8 mouse cellular contexts compared by ENCODE assay signal in genomic region chr6:115544442-115544970, GRCm38 (mm10). TPM values are rescaled to one million over a fixed set of nuclear protein-coding genes. Genes with fewer than 3 reads are reported as not detected.
DNase-seq lines count a peak whose midpoint lies in the region; ATAC-seq lines count a peak whose summit lies in the region.

Gene Tsen2, plus strand, starts transcription at chr6:115544664.

- H3K4me2 ChIP-seq in heart, embryonic 14.5 days (ENCODE audit: low read length): peak within 1 kb of the TSS; percentile 80
- H3K4me2 ChIP-seq in liver, embryonic 13.5 days: peak within 1 kb of the TSS; percentile 89
- H3K4me2 ChIP-seq in stomach, embryonic 16.5 days (ENCODE audit: low read depth, low read length): peak within 1 kb of the TSS; percentile 75

- peak; percentile 82 for ATAC-seq in heart, embryonic 14.5 days (ENCODE audit: insufficient number of reproducible peaks, insufficient read depth, low FRiP score, low read depth)
- ATAC-seq in liver, embryonic 13.5 days (ENCODE audit: low read depth): peak; percentile 91
- peak; percentile 92 for ATAC-seq in stomach, embryonic 16.5 days (ENCODE audit: insufficient read depth, low FRiP score)

- no peaks in the 10 kb centered on the region for H3K27me3 ChIP-seq in heart, embryonic 14.5 days (ENCODE audit: control insufficient read depth, insufficient read depth, low read length)
- no peaks in the 10 kb centered on the region for H3K27me3 ChIP-seq in liver, embryonic 13.5 days
- H3K27me3 ChIP-seq in stomach, embryonic 16.5 days (ENCODE audit: control insufficient read depth, insufficient read depth, low read length): no peaks in the 10 kb centered on the region

- peaks cover 20% of the 10 kb centered on the region for H3K36me3 ChIP-seq in heart, embryonic 14.5 days (ENCODE audit: control insufficient read depth, insufficient read depth, low read length)
- peaks cover 13% of the 10 kb centered on the region for H3K36me3 ChIP-seq in liver, embryonic 13.5 days
- 0 out of 2 replicates have a peak, but pooled peaks cover 3% of the 10 kb centered on the region for H3K36me3 ChIP-seq in stomach, embryonic 16.5 days (ENCODE audit: control insufficient read depth, insufficient read depth, low read length)

- H3K9ac ChIP-seq in heart, embryonic 14.5 days (ENCODE audit: low read length): peak within 1 kb of the TSS; percentile 84
- peak within 1 kb of the TSS; percentile 85 for H3K9ac ChIP-seq in liver, embryonic 13.5 days
- peak within 1 kb of the TSS; percentile 93 for H3K9ac ChIP-seq in stomach, embryonic 16.5 days (ENCODE audit: low read length)

- no peaks in the 10 kb centered on the region; the same call in 1 of the 2 replicates for H3K4me1 ChIP-seq in brown adipose tissue, adult 24 weeks (ENCODE audit: control insufficient read depth, insufficient read depth, insufficient read length, low read length)
- H3K4me1 ChIP-seq in heart, embryonic 14.5 days (ENCODE audit: control insufficient read depth in 2 of 2, insufficient read depth in 2 of 2, low read length in 2 of 2): peaks cover 3 to 4% of the 10 kb centered on the region in 2 experiments
- peaks cover 67% of the 10 kb centered on the region for H3K4me1 ChIP-seq in liver, embryonic 13.5 days (replicated peaks)
- H3K4me1 ChIP-seq in stomach, embryonic 16.5 days (ENCODE audit: control insufficient read depth, insufficient read depth, low read length): peaks cover 12% of the 10 kb centered on the region

- under 1% methylated on average over 37 of the region's 38 CpGs for WGBS in heart, embryonic 14.5 days
- WGBS in liver, embryonic 13.5 days (ENCODE audit: insufficient replicate concordance): under 1% methylated on average over 38 of the region's 38 CpGs
- WGBS in stomach, embryonic 16.5 days: under 1% methylated on average over 38 of the region's 38 CpGs

- peak; percentile 98 for DNase-seq in CD4-positive, CD25-positive, alpha-beta regulatory T cell, adult 2 months (ENCODE audit: low read depth, low spot score)
- DNase-seq in fibroblast of lung, adult 2 months (ENCODE audit: low read depth): peak; percentile 88
- DNase-seq in kidney, postnatal 14 days: peak; percentile 98
- DNase-seq in liver, embryonic 13.5 days: peak; percentile 94
- peak; percentile 99 for DNase-seq in neural tube, embryonic 10.5 days (ENCODE audit: extremely low spot score, low spot score)

- peak within 1 kb of the TSS; percentile 72 for H3K27ac ChIP-seq in brown adipose tissue, adult 24 weeks (replicated peaks; ENCODE audit: low read depth, low read length)
- peak within 1 kb of the TSS; percentile 67 to 70 for H3K27ac ChIP-seq in heart, embryonic 14.5 days (replicated peaks in 1 of 2; ENCODE audit: control insufficient read depth in 1 of 2, insufficient read depth in 1 of 2, low read depth in 2 of 2, low read length in 2 of 2)
- peak within 1 kb of the TSS; percentile 85 for H3K27ac ChIP-seq in liver, embryonic 13.5 days
- peak within 1 kb of the TSS; percentile 76 for H3K27ac ChIP-seq in stomach, embryonic 16.5 days (ENCODE audit: low read length)

- peak within 1 kb of the TSS; percentile 85 for H3K4me3 ChIP-seq in brown adipose tissue, adult 24 weeks (ENCODE audit: insufficient read depth, low read depth, low read length)
- H3K4me3 ChIP-seq in heart, embryonic 14.5 days (ENCODE audit: control insufficient read depth in 1 of 2, insufficient read depth in 1 of 2, low read depth in 1 of 2, low read length in 2 of 2): peak within 1 kb of the TSS; percentile 67 to 88
- peak within 1 kb of the TSS; percentile 82 for H3K4me3 ChIP-seq in liver, embryonic 13.5 days (replicated peaks)
- peak within 1 kb of the TSS; percentile 80 for H3K4me3 ChIP-seq in stomach, embryonic 16.5 days (replicated peaks; ENCODE audit: low read length)

- no peaks in the 10 kb centered on the region for H3K9me3 ChIP-seq in heart, embryonic 14.5 days (ENCODE audit: control insufficient read depth, low read length)
- no peaks in the 10 kb centered on the region for H3K9me3 ChIP-seq in liver, embryonic 13.5 days (replicated peaks)
- H3K9me3 ChIP-seq in stomach, embryonic 16.5 days (replicated peaks; ENCODE audit: control insufficient read depth, low read length): no peaks in the 10 kb centered on the region

RNA-seq across cellular contexts. Expression of gene Tsen2, which starts in this region (rescaled TPM):
- polyA plus RNA-seq in brown adipose tissue, adult 24 weeks (2012; ENCODE audit: insufficient read depth, insufficient read length, missing spikeins): 9.7 and 10.0 TPM in 2 replicates
- polyA plus RNA-seq in heart, embryonic 14.5 days (2014; fragmentation: Nextera tagmentation; extraction: Ambion mirVana): 16.6 and 20.1 TPM in 2 replicates
- 15.6 and 16.8 TPM in 2 replicates for polyA plus RNA-seq in liver, embryonic 13.5 days (2015; fragmentation: Nextera tagmentation; extraction: Ambion mirVana)
- 23.7 and 26.1 TPM in 2 replicates for polyA plus RNA-seq in stomach, embryonic 16.5 days (2015; fragmentation: Nextera tagmentation; extraction: Ambion mirVana)

Comparison
In these comparisons a context has a peak if more than half of its experiments do, and no peak if none do; other contexts are left out.
1. Peak in every context shown above with its lines: DNase-seq, ATAC-seq, H3K4me3 ChIP-seq and H3K27ac ChIP-seq.